Mouse (Mus musculus): ENCODE data around the gene Tbxas1.

DNA sequence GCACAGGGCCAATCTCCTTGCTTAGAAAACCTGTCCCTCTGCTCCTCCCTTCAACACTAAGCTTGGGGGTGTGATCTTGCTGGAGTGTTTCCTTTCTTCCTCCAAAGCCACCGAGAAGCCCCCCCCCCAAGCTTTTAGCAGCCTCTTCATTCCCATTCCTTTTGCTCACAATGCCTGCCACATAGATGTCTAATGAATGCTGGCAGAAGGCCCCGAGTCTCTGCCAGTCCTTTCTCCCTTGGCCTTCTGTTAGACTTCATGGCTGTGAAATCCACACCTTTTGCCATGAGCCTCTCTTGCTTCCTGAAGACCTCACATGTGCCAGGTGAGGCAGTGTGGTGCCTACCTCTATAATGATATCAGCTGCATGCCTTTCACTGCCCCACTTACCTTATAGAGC, 47.3 kb downstream of the Tbxas1 start:
- no peak for TF ChIP-seq CTCF (IDR thresholded peaks at IDR 0.05; ENCODE audit: low read depth, low read length)
- no peak for TF ChIP-seq POLR2A (IDR thresholded peaks at IDR 0.05; ENCODE audit: extremely low read depth, insufficient read depth, low read length)
